Mouse (Mus musculus): ENCODE data around the gene Ccdc9.
A peak's percentile ranks its signal among the peaks of the same experiment; 100 is the strongest.
"Not testable (repeated sequence)": the region's sequence is repeated elsewhere in the genome, so short reads cannot be mapped to it uniquely, and the experiment has no call there.

The Ccdc9 gene

DNA sequence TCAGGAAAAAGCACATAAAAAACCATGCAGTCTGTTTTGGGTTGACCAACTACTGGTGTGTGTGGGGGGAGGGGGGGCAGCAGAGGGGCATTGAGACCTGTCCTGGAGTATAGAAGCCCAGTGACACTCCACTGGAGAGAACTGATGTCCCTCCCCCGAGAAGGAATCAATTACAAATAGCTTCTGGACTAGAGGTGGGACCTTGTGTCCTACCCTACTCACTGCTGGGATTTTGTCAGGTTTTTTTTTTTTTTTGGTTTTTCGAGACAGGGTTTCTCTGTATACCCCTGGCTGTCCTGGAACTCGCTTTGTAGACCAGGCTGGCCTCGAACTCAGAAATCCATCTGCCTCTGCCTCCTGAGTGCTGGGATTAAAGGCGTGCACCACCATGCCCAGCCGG, 20.5 kb upstream of the Ccdc9 start:
- not testable (repeated sequence) for DNase-seq

GRCm38 (mm10) chr7:16299419-16300035, 12.9 kb upstream of the Ccdc9 start:
- DNase-seq, result peak; percentile 94

- peak; percentile 62 for DNase-seq
Observed at GRCm38 (mm10) chr7:16298927-16299326, 12.3 kb upstream of the Ccdc9 start.

DNA sequence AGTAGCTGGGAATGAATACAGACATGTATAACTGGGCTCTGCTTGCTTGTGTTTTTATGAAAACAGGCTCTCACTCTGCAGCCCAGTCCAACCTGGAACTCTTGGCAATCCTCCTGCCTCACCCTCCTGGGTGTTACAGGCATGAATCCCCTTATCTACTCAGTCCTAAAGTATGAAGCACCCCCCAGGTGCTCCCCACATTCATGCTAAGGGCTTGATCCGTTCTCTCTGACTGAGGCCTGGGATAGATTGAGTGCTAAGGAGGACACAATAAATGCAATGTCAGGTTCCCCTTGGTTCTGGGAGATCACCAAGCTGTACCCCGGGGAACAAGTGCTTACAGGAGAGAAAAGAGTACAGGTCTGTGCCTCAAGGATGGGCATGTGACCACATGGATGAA, 11.0 kb upstream of the Ccdc9 start:
- DNase-seq, result no peak

GRCm38 (mm10) chr7:16296766-16297390, 10.3 kb upstream of the Ccdc9 start:
- peak; percentile 92 for DNase-seq

GRCm38 (mm10) chr7:16296146-16296545, 9.6 kb upstream of the Ccdc9 start:
- peak; percentile 61 for DNase-seq

GRCm38 (mm10) chr7:16295321-16295900, 8.8 kb upstream of the Ccdc9 start:
- peak; percentile 85 for DNase-seq

DNA sequence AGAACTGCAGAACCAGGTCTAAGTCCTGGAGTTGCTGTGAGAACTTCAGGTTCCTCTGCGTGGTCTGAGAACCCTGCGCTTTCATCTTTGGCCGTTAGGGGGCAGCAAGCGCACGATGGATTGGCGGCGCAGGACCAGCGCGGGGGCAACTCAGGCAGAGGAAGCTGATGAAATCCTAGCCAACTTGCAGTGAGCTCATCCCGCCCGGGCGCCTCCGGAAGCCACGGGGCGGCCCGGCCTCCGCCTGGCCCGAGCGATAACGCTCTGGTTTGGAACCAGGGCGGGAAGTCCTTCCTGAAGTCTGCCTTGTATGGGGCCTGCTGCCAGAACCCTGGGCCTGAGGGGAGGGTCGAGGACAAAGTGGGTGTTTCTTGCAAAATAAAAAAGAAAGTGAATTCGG, 8.2 kb upstream of the Ccdc9 start:
- DNase-seq, result peak; percentile 95

DNA sequence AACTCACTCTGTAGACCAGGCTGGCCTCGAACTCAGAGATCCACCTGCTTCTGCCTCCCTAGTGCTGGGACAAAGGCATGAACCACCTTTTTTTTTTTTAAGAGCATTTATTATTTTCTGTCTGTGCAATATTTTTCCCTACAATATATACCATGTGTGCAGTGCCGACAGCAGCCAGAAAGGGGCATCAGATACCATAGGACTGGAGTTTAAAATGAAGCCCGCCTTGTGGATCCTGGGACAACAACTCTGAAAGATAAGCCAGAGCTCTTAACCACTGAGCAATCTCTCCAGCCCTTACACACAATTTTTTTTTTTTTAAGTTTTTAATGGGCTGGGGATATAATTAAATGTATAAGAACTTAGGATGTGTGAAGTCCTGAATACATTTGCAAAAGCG, 7.8 kb upstream of the Ccdc9 start:
- DNase-seq, result peak; percentile 72

GRCm38 (mm10) chr7:16287791-16288190, 1.2 kb upstream of the Ccdc9 start:
- DNase-seq, result no peak

- no peak for DNase-seq
Observed at GRCm38 (mm10) chr7:16287016-16287415, 421 bp upstream of the Ccdc9 start.

DNA sequence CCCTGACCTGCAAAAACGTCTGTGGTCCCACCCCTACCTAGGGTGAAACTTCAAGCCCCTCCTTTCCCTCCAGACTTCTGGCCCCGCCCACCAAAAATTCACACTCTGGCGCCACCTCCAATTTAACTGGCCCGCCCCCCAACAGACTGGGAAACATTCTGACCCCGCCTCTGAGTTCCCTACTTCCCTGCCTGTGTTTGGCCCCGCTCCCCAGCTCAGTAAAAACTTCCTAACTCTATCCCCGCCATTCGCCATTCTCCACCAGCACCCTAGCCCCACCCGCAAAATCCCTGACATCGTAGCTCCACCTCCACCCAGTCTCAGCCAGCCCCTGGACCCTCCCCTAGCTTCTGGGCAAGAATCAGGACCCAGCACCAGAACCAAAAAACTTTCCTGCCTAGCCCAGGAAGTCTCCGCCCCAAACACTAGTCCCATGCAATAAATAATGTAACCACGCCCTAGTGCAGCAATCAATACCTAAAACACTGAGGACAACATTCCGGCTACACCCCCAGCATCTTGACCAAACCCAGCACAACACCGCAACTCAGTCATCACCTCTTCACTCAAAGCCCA, 1.1 kb downstream of the Ccdc9 start:
- DNase-seq, result peak; percentile 77

DNA sequence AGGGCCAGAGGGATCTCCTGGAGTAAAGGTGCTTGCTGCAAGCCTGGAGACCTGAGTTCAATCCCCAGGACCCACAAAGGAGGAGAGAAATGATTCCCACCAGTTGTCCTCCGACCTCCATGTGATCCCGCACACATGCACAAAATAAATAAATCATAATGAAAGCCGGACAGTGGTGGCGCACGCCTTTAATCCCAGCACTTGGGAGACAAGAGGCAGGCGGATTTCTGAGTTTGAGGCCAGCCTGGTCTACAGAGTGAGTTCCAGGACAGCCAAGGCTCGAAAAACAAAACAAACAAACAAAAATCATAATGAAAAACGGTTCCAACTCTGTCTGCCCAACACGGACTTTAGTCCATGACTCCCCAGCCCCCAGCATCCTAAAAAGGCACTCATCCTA, 1.7 kb downstream of the Ccdc9 start:
- DNase-seq, result no peak

DNA sequence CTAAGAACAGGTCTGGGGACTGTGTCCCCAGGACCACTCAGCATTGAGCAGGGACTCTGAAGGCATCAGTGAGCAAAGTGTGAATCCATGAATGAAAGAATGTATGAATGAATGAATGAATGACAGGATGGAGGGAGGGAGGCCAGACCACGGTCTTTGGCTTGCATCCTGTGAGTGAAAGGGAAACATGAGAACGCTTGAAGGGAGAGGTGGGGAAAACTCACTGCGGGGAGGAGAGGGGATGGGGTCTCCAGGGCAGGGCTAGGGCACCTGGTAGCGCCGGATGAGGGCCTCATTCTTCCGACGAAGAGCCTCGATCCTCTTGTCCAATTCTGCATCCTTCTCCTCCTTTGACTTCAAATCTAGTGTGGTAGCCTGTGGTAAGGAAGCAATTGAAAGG, 2.6 kb downstream of the Ccdc9 start:
- no peak for DNase-seq

DNA sequence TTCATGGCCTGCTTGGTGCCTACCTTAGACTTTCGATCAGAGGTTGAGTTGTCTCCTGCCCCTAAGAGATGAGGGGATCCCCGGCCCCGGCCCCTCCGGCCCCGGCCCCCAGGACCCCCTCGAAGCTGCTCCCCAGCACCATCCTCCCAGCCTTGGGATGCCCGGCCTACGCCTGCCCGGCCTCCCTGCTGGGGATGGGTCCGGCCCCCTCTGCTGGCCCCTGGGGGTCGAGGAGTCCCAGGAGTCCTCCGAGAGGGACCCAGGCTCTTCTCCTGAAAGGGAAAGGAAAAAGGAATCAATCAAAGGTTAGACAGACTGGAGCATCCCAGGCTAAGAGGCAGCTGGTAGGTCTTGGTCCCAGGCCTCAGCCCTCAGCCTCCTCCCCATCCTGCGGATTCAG, 4.3 kb downstream of the Ccdc9 start:
- no peak for DNase-seq

- DNase-seq, result no peak
Observed at GRCm38 (mm10) chr7:16280721-16281120, 5.9 kb downstream of the Ccdc9 start.

GRCm38 (mm10) chr7:16274922-16275890, 11.4 kb downstream of the Ccdc9 start:
- DNase-seq, result peak; percentile 38

DNA sequence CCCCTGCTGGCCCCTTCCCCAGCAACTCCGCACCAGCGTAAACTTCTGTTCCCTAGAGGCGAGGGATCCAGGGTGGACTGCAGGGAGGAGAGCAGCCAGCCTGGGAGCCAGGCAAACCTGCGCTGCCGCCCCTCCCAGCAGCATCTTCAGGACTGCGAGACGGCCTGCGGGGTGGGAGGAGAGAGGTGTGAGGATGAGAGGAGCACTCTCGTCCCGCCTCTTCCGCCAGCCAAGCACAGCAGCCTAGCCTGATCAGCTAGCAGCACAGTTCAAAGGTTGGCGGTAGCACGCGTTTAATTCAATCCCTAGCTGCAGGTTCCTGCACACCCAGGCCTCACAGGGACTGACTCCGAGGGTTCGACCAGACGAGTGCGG, 12.8 kb downstream of the Ccdc9 start:
- peak; percentile 83 for DNase-seq

- peak; percentile 90 for DNase-seq
Observed at GRCm38 (mm10) chr7:16273081-16273765, 13.4 kb downstream of the Ccdc9 start, which contains the start of gene Inafm1. Gene Inafm1 (minus strand): TSS chr7:16273617.

DNA sequence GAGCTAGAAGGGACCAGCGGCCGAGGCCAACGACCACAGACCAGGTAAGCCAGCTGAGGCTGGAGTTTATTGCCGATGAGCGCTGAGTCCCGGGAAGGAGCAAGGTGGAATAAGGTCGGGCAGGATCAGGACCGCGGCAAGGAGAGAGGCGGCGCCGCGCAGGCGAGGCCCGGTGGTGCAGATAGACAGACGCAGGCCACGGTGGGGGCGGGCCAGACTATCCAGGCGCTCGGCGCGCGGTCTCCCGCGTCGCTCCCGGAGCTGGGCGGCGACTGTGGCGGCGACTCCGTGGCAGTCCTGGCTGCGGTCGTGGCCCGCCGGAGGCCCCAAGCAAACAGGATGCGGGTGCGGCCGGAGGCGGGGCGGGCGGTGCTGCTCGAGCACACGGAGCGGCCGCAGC, 13.9 kb downstream of the Ccdc9 start:
- DNase-seq, result peak; percentile 82

GRCm38 (mm10) chr7:16271139-16271538, 15.5 kb downstream of the Ccdc9 start:
- peak; percentile 44 for DNase-seq

DNA sequence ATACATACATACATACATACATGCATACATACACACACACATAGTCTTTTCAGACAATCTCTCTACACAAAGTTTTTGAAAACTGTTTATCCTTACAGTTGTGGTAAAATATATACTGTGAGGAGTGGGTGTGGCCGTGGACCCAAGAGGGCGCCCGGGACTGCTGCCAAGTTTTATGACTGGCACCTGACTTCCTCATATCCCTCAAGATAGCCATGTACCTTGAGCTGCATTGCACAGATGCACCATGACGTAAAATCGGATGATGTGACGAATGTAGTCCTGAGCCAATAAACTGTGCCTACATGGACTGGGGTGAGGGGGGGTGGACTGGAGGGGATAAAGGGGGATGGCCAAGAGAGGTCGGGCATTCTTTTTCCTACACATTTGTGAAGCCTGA, 20.0 kb downstream of the Ccdc9 start:
- not testable (repeated sequence) for DNase-seq
